Mouse (Mus musculus): Measurements from ENCODE around the gene Ifitm7.
"Not testable (repeated sequence)": the region's sequence is repeated elsewhere in the genome, so short reads cannot be mapped to it uniquely, and the experiment has no call there.

The Ifitm7 gene

GRCm38 (mm10) chr16:13976358-13976896, 10.3 kb downstream of the Ifitm7 start:
- DNase-seq = not testable (repeated sequence)

- DNase-seq = no peak
These were observed 14.6 kb downstream of the Ifitm7 start for GRCm38 (mm10) chr16:13972051-13972450.

- no peak for DNase-seq
These were observed 17.6 kb downstream of the Ifitm7 start for GRCm38 (mm10) chr16:13969096-13969495.

- no peak for DNase-seq
These were observed 24.6 kb downstream of the Ifitm7 start for GRCm38 (mm10) chr16:13962053-13962452.

- DNase-seq = no peak
These were observed 35.4 kb downstream of the Ifitm7 start for GRCm38 (mm10) chr16:13951245-13951644.

GRCm38 (mm10) chr16:13946306-13946705, 40.4 kb downstream of the Ifitm7 start:
- no peak for DNase-seq

GRCm38 (mm10) chr16:13945153-13945552, 41.5 kb downstream of the Ifitm7 start:
- DNase-seq = no peak

- no peak for DNase-seq
These were observed 41.9 kb downstream of the Ifitm7 start for GRCm38 (mm10) chr16:13944752-13945151.

- no peak for DNase-seq
These were observed 42.5 kb downstream of the Ifitm7 start for GRCm38 (mm10) chr16:13944178-13944577.

- no peak for DNase-seq
These were observed 45.8 kb downstream of the Ifitm7 start for GRCm38 (mm10) chr16:13940847-13941395.

- peak; percentile 92 for DNase-seq
These were observed 46.4 kb downstream of the Ifitm7 start for GRCm38 (mm10) chr16:13940139-13940846.

Data from right cerebral cortex, adult 18-20 months (tissue).